Mouse (Mus musculus) small intestine, adult 2 months (tissue): ENCODE results near the gene Capns2. TPM values are rescaled to one million over a fixed set of nuclear protein-coding genes. Genes with fewer than 3 reads are reported as not detected.

ENCODE experiments used
- H3K27ac ChIP-seq: fragments of 200-500 bp; 2 replicates; pipeline ENCODE4 v1.5.1; 2012; ENCODE audit warnings: low read depth, low read length, control low read depth, inconsistent platforms; ENCODE audit not compliant: insufficient read depth
- H3K27me3 ChIP-seq: fragments of 200-500 bp; 2 replicates; pipeline ENCODE4 v1.6.1; 2012; ENCODE audit warnings: mild to moderate bottlenecking, moderate library complexity, low read length, inconsistent platforms; ENCODE audit not compliant: control insufficient read depth, insufficient read depth
- H3K36me3 ChIP-seq: fragments of 200-500 bp; 2 replicates; pipeline ENCODE4 v1.6.1; 2012; ENCODE audit warnings: mild to moderate bottlenecking, low read length, control low read depth, inconsistent platforms; ENCODE audit not compliant: control insufficient read depth, insufficient read depth
- H3K4me1 ChIP-seq: fragments of 200-500 bp; 2 replicates; pipeline ENCODE4 v1.6.1; 2012; ENCODE audit warnings: low read length, inconsistent platforms, mixed read lengths; ENCODE audit not compliant: control insufficient read depth, insufficient read depth, insufficient read length
- H3K4me3 ChIP-seq: fragments of 200-500 bp; 2 replicates; pipeline ENCODE4 v1.5.1; 2012; ENCODE audit warnings: low read depth, mild to moderate bottlenecking, control low read depth, inconsistent platforms, low read length, moderate library complexity
- CTCF ChIP-seq: fragments of 200-500 bp; IDR thresholded peaks from 2 replicates; pipeline ENCODE4 v1.5.1; 2012; ENCODE audit warnings: low read depth, mild to moderate bottlenecking, control low read depth, inconsistent platforms, low read length, moderate library complexity, mixed read lengths; ENCODE audit not compliant: insufficient replicate concordance, insufficient read length; ENCODE audit errors: extremely low read depth
- POLR2A ChIP-seq: fragments of 200-500 bp; IDR thresholded peaks from 2 replicates; pipeline ENCODE4 v1.6.1; 2012; ENCODE audit warnings: low read depth, mild to moderate bottlenecking, control low read depth, inconsistent platforms, low read length, moderate library complexity
- WGBS: fragments of 180-500 bp; shearing (Covaris S2); methylation state at CpG from one replicate; pipeline ENCODE4 v1.1.7; 2018; 5-methylcytosine and 5-hydroxymethylcytosine counted together
- polyA plus RNA-seq: library from polyadenylated mRNA; depleted of rRNA; stranded (reverse); fragments of >200 nt; gene quantifications from 2 replicates; pipeline ENCODE4 v1.2.3, GENCODE M21; 2012

The Capns2 gene
- polyA plus RNA-seq, 1 experiment, result not detected

- 31% methylated on average over 7 of the region's 7 CpGs for WGBS
- Histone ChIP-seq H3K27me3 (no peaks in the 10 kb centered on the region), H3K4me1 (no peaks in the 10 kb centered on the region), H3K36me3 (no peaks in the 10 kb centered on the region), H3K27ac (no peak overlapping the region), H3K4me3 (no peak overlapping the region)
- TF ChIP-seq POLR2A, result no peak
- no peak for TF ChIP-seq CTCF
Observed at GRCm38 (mm10) chr8:92895053-92895452, 6.2 kb upstream of the Capns2 start.

- H3K4me3 ChIP-seq, result no peak overlapping the region
- H3K36me3 ChIP-seq, result no peaks in the 10 kb centered on the region
- H3K4me1 ChIP-seq, result no peaks in the 10 kb centered on the region
- TF ChIP-seq POLR2A (no peak), CTCF (no peak)
- no peaks in the 10 kb centered on the region for H3K27me3 ChIP-seq
- H3K27ac ChIP-seq, result no peak overlapping the region
- WGBS, result 71% methylated on average over 1 of the region's 1 CpGs
Observed at GRCm38 (mm10) chr8:92896056-92896455, 5.2 kb upstream of the Capns2 start.

GRCm38 (mm10) chr8:92896611-92897010 lies 4.6 kb upstream of the Capns2 start:
- Histone ChIP-seq H3K27ac (no peak overlapping the region), H3K36me3 (no peaks in the 10 kb centered on the region), H3K4me3 (no peak overlapping the region), H3K27me3 (no peaks in the 10 kb centered on the region), H3K4me1 (no peaks in the 10 kb centered on the region)
- 71% methylated on average over 5 of the region's 5 CpGs for WGBS
- TF ChIP-seq CTCF (no peak), POLR2A (no peak)

GRCm38 (mm10) chr8:92897794-92898193 lies 3.4 kb upstream of the Capns2 start:
- no peak for TF ChIP-seq POLR2A
- TF ChIP-seq CTCF, result no peak
- no peak overlapping the region for H3K27ac ChIP-seq
- no peaks in the 10 kb centered on the region for H3K4me1 ChIP-seq

GRCm38 (mm10) chr8:92899590-92899989 lies 1.6 kb upstream of the Capns2 start:
- Histone ChIP-seq H3K36me3 (no peaks in the 10 kb centered on the region), H3K4me1 (no peaks in the 10 kb centered on the region), H3K27me3 (no peaks in the 10 kb centered on the region), H3K27ac (no peak overlapping the region), H3K4me3 (no peak overlapping the region)
- 87% methylated on average over 9 of the region's 9 CpGs for WGBS
- no peak for TF ChIP-seq POLR2A
- TF ChIP-seq CTCF, result no peak

More at GRCm38 (mm10) chr8:92897794-92898193, 3.4 kb upstream of the Capns2 start:
- Histone ChIP-seq H3K27me3 (no peaks in the 10 kb centered on the region), H3K36me3 (no peaks in the 10 kb centered on the region), H3K4me3 (no peak overlapping the region)
- WGBS, result 48% methylated on average over 4 of the region's 4 CpGs

- Histone ChIP-seq H3K27ac (no peak overlapping the region), H3K4me1 (no peaks in the 10 kb centered on the region), H3K4me3 (no peak overlapping the region), H3K27me3 (no peaks in the 10 kb centered on the region), H3K36me3 (no peaks in the 10 kb centered on the region)
- WGBS, result 86% methylated on average over 2 of the region's 2 CpGs
- TF ChIP-seq POLR2A, result no peak
Observed at GRCm38 (mm10) chr8:92902981-92903380, 1.8 kb downstream of the Capns2 start.

- no peaks in the 10 kb centered on the region for H3K4me1 ChIP-seq
- no peak overlapping the region for H3K4me3 ChIP-seq
- TF ChIP-seq CTCF (no peak), POLR2A (no peak)
- H3K27ac ChIP-seq, result no peak overlapping the region
- WGBS, result 87% methylated on average over 11 of the region's 11 CpGs
- H3K36me3 ChIP-seq, result no peaks in the 10 kb centered on the region
- H3K27me3 ChIP-seq, result no peaks in the 10 kb centered on the region
Observed at GRCm38 (mm10) chr8:92903488-92904135, 2.4 kb downstream of the Capns2 start.

GRCm38 (mm10) chr8:92906553-92906952 lies 5.3 kb downstream of the Capns2 start:
- 95% methylated on average over 9 of the region's 9 CpGs for WGBS
- no peaks in the 10 kb centered on the region for H3K4me1 ChIP-seq
- no peak overlapping the region for H3K4me3 ChIP-seq
- H3K27ac ChIP-seq, result no peak overlapping the region
- H3K36me3 ChIP-seq, result no peaks in the 10 kb centered on the region
- H3K27me3 ChIP-seq, result no peaks in the 10 kb centered on the region
- TF ChIP-seq CTCF (no peak), POLR2A (no peak)
